Mouse (Mus musculus) lung, adult 18-20 months (tissue): Measurements from ENCODE around the gene Ccdc88a.
A peak's percentile ranks its signal among the peaks of the same experiment; 100 is the strongest.

Source experiments
- DNase-seq, 2 experiments: peaks; one replicate each; pipeline ENCODE4 v3.0.0; 2022; ENCODE audit warnings: mixed read lengths in 2 of 2

Ccdc88a gene

DNA sequence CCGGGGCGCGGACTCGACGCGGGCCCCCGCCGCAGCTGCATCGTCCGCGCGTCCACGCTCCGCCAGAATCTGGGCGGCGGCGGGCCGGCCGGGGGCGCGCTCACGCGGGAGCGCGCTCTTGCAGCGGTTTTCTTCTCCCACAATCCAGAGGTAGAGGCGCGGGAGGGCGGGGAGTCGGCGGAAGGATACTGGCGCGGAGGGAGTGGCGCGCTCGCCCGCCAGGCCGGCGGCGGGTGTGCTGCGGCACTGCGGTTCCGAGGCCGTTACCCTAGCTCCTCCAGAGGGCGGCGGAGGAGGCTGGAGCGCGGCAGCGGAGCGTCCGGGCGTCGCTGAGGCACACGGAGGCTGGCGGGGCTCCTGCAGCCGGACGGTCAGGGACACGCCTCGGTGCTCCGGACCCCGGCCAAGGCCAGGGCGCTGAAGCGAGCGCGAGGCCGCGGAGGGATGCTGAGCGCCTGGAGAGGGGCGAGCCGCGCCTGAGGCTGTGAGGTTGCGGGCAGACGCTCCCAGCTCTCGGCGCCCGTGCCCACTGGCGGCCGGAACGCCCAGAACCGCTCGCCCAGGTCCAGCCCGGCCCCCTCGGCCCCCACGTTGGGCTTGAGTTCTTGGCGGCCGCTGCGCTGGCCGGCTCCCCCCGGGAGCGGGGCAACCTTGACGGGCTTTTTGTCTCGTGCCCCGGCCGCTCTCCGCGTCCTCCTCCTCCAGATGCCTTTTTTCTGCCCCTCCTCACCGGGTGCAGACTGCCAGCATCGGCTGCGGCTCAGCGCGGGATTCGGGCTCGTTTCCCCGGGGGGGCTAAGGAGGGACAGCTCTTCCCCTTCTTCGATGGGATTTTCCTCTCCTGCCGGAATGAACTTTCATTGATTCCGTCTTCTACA lies at the start of gene Ccdc88a:
Ccdc88a (plus strand) TSS at position 263 of the 878 bp plus-strand sequence.
- DNase-seq = peak; percentile 96

DNA sequence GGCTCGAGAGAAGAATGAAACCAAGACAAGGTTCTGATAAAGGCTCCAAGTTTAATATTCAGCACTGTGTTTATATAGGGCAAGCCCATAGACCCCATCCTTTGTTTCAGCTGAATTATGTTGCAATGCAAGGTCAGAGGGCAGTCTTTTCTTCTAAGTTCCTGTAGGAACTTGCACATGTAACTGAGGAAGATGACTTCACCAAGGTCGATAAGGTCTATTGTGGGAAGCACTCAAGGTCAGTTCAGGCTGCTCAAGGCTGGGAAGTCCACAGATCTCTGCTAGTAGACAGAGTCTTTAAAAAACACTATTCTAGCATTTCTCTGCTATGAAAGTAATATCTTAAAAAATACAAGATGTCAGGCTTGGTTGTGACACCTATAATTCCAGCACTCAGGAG lies 38.0 kb upstream of the Ccdc88a start:
- DNase-seq = no peak

DNA sequence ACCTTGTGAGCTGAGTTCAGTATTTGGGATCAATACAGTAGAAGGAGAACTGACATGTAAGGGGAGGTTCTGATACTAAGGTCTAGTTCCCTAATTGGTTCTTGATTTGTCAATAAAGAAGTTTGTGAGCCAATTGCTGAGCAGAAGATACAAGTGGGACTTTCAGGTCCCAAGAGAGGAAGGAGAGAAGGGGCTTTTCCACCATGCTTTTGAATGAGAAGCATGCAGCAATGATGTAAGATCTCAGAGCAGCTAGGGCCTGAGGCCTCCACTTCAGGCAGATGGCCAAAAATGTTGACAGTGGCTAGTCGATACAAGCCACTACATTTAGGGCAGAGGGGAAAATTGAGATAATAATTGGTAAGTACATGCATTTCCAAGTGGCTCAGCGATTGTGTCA lies 32.2 kb upstream of the Ccdc88a start:
- no peak for DNase-seq

DNA sequence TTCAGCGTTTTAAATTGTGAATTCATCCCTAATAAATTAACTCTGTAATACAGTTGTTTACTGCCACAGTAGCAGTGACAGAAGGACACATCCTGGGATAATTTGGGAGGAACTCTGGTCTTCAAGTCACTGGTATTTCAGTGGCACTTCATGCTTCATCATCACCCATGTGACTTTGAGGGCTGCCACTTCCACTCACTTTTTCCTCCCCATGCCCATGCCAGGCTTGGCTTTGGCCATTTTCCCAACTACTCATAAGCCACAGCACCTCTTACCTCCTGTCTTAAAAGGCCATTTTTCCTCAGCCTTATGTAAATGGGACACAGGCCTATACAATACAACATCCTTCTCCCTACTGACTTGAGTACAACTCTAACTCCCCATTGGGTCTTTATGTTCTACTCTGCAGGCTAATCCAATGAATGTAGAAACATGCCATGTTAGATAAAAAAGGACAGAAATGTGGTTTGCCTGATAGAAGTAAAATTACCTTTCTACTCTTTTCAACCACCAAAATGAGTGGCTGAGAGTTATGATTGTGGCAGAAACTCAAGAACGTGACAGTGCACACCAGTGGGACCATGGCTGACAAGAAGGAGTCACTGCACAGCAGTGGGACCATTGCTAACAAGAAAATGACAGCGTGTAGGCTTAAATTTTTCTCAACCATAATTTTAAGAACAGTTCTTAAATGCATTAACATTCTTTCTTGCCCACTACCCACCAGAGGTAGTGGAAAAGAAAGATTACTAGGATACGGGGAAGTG lies 28.4 kb upstream of the Ccdc88a start:
- DNase-seq = no peak

DNA sequence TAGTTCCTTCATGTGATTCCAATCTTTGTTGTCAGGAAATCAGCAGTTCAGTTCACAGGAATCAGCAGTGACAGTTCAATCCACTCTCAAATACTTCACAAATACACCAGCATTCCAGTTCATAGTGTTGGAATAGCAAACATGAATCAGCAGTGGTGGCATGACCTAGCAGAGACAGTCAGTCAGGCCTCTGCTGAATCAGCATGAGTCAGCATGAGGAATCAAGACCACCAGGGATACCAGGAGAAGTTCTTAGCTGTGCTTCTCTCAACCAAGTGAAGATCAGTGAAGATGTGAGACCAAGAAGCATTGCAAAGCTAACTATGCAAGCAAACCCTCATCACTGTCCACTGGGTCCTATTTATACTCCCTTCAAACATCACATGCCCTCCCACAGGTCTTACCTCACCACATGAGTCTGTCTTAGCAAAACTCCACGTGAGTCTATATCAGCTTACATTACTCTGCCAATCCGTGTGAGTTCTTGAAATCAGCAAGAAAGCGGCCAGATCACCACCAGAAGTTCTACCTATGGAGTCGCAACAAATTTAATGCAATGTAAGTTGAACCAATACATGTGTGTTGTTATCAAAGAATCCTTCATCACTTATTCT lies 27.7 kb upstream of the Ccdc88a start:
- no peak for DNase-seq

DNA sequence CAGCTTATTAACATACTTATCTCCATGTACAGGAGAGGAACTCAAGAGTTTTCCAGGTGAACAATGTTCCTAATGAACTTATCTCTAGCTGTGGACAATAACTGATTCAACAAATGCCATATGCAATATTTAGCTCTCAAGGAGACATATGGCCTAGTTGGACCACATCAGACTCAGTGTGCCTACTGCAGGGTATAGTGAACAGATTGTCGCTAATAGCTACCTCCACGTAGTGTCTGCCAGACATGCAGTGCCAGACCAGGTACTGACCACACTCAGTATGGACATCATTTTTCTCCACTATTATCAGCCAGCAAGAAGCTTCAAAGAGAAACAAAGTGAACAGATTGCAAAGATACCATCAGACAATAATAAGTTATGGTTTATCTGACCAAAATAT lies 22.6 kb upstream of the Ccdc88a start:
- no peak for DNase-seq

DNA sequence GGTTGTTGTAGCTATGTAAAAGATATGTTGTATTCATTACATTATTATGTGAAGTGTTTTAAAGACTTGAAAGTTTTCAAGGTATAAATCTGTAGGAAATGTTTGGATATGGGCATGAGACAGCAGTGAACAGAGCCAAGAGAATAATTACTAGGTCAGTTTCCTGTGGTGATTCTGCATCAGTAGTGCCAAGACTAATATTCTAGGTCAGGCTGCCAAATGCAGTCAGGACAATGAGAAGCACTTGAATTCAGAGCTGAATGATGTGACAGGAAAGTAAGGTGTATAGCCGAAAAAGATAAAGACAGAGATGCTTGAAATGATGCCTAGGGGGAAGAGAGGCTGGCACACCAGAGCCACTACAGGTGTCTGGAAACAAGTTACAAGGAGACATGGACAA lies 21.2 kb upstream of the Ccdc88a start:
- no peak for DNase-seq

DNA sequence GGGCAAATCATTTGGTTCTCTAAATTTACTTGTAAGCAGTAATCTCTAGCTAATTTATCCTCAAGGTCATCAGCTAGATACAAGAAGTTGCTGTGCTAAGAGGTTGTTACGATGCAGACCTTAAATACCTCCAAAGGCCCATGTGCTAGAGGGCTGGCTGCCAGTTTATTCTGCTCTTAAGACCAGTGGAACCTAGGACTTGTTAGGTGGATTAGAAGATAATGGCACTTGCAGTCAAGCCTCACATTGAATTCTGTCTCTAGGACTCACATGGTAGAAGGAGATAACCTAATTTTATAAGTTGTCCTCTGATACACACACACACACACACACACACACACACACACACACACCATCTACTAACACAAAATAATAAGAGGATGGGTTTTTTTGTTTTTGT lies 5.3 kb upstream of the Ccdc88a start:
- no peak for DNase-seq

DNA sequence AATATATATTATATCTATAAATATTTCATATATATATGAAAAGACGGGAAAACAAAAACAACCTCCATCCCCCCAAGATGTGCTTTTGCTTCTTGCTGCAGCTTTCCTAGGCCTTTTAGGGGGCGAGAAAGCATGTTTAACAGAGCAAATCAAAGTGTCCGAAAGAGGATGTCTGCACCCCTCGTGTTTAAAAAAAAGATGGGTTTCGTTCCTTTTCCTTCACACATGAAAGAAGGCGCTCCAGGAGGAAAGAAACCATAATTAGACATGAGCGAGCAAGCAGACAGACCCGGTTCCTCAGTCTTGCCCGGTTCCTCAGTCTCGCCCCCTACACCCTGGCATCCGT lies 435 bp upstream of the Ccdc88a start:
- DNase-seq = no peak

DNA sequence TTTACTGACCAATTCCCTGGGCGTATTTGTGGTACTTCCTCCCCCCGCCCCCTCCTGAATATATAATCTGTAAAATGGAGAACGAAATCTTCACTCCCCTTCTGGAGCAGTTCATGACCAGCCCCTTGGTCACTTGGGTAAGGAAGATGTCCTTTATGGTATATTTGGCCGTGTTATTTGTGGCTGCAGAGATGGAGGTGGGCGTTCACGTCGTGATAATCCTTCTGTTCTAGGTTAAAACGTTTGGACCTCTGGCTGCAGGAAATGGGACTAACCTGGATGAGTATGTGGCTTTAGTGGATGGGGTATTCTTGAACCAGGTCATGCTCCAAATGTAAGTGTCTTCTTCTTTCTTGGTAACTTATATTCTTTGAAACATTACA lies 807 bp downstream of the Ccdc88a start:
- no peak for DNase-seq

DNA sequence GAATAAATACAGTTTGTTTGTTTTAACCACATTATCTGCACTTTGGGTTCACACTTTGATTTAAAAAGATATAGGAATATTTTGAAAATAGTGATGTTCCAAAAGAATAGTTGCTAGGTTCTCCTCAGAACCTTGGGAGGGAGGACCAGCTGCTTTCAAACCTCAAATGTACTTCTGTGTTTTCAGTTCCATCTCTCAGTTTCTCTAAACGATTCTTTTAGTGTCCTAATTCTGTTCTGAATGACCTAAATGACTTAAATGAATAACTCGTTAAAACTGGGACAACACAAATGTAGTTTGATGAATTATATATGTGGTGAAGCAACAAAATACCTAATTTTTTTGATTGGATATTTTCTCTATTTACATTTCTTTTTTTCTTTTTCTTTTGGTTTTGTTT lies 3.2 kb downstream of the Ccdc88a start:
- no peak for DNase-seq

DNA sequence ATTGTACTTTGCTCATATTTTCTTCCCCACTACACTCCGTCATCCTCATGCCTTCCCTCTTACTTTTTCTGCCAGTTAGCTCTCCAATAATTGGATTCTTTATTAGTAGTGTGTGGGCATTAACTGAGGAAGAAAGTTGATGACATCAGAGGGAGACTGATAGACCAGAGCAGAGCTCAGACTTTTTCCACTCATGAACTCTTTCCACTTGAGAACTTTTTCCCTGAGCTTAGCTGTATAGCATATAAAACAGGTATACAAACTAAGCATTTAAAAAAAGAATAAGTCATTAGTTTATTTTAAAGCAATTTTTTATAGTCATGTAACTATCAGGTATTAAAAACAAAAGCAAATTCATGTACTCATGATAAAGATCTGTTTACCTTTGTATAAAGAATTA lies 5.3 kb downstream of the Ccdc88a start:
- no peak for DNase-seq

DNA sequence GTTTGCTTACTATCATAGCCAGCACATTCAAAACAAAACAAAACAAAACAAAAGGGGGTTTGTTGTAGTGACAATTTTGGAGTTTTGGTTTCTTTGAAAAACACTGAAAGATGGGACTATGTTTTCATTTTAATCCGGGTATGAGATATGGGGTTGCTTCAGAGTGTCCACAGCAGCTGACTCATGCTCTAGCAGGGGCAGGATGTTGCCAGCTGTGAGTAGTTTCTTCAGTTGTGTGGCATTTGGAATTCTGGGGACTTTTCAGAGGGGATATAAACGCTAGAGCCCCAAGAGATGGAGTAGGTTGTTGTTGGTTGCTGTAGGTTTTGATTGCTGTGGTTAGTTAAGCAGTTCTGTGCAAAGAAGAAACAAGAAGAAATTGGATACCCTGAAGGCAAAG lies 10.0 kb downstream of the Ccdc88a start:
- no peak for DNase-seq

DNA sequence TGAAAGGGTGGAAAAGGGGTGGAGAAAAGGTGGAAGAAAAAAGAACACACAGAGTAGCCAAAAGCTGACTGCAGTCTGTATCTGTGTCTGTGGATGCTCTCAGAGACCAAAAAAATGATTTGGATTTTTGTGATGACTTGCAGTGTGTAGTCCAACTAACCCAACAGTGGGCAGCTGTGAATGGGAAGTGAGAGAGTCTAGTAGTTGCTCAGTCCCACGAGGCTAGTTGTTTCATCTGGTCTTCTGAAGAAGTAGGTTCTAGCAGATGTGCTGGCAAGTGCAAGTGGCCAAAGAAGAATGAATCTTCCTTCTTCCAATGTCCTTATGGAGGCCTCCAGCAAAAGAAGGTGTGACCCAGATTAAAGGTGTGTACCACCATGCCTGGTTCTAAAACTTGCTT lies 10.5 kb downstream of the Ccdc88a start:
- DNase-seq = no peak

DNA sequence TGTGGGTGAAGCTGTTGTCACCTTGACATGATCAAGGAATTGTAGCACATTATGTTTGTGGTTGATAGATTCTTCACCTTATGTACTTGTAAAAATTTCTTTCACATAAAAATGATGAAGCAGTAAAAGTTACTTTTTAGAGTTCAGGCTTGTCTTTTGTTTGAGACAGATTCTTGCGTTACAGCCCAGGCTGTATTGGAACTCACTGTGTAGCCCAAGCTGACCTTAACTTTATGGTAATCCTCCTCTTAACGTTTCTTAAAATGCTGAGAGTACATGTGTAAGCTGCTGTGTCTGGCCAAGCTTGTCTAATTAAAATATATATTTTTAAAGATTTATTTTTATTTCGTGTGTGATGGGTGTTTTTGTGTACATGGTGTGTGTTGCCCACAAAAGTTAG lies 11.2 kb downstream of the Ccdc88a start:
- DNase-seq = no peak

DNA sequence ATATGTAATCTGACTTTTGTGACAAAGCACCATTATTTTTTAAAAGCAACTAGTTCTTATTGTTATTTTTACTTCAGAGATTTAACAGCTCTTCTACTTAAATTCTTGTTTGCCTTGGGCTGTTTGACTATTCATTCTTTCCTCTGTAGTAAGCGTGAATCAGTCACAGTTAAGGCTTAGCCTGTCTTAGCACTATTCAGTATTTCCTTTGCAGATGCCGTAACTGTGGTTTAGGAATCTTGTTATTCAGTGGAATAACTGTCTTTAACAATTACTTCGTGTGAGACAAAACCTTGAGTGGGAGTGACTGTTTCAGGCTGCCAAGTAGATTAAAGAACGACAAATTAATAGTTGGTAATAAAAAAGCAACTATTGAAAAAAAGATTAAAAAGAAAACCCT lies 16.5 kb downstream of the Ccdc88a start:
- no peak for DNase-seq

DNA sequence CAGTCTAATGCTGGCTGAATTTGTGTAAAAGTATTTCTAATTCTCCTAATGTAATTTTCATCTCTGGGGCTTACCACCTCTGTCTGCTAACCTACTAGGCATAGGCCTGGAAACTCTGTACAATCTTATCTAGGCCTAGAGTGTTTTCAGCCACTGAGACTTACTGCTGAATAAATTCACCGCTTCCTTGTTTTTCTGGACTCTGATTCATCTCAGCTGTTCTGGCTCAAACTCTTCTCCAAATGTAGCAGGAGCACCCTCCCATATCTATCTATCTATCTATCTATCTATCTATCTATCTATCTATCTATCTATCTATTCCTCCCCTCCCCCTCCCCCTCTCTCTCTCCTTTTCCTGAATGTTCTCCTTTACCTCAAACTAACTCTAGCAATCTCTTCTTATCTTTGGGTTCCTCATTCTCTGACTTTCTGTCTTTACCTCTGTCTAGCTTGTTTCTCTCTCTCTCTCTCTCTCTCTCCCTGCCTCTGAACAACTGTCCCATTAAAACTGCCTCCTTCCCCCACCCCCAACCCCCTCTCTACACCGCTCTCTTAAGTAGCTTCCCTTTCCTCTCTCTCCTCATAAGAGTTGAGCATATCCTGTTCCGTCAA lies 21.8 kb downstream of the Ccdc88a start:
- DNase-seq = no peak

DNA sequence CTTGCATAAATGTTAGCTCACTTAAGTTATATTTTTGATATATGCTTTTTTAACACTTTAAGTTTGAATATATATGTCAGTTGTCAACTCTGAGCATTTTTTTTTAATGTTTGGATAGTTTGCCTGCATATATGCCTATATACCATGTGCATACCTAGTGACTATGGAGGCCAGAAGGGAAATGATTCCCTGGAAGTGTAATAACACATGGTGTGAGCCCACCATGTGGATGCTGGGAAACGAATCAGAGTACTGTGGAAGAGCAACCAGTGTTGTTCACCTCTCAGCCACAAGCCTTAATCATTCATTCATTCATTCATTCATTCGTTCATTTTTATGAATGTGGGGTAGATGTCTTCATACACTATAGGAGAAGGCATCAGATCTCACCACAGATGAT lies 26.9 kb downstream of the Ccdc88a start:
- DNase-seq = no peak

DNA sequence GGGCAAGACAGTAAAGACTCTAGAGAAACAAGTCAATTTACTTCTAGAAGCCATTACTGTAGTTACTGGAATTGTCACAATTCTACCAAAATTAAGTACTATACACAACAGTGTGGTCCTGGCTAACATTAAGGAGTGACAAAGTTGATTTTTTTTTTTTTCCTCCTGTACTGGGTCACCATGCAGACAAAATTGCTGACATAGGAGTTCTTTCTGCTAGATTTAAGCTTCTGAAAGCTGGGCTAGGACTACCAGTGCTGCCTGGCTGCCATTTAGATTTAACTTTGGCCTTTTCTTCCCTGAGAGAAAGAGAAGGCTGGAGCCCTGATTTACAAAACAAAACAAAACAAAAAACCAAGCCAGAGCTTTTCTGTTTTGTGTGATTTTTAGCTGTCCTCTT lies 32.8 kb downstream of the Ccdc88a start:
- no peak for DNase-seq

DNA sequence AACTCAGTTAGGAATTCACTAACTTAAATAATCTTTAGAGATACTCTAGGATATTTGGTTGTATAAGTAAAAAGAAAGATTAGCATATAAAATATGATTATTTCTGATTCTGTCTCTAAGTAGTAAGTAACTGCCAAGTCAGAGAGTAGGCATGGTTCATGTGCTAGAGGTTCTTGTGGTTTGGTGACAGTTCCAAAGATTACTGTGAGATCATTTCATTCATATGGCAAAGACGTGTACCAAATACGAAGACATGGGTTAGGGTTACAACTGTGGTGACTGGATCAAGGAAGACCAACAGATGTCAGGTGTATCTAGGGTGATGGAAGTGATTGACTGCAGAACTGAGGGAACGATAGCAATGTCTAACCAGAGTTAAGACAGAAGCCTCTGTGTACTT lies 50.0 kb downstream of the Ccdc88a start:
- DNase-seq = no peak

DNA sequence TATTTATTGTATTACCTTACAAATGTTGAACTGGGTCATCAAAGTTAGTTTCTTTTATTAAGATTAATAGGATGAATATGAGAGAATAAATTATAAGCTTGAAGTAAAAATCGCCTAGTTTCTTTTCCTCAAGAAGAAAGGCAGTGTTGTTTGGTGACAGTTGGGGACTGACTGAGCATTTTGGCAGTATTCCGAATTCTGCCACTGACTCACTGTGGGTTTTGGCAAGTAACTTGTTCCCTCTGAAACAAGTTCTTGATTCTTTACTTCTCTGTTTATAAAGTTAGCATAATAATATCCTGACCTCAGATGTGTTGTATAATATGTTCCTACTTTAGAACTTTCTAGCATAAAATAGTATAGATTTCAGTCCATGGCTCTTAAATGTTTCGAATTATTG lies 55.3 kb downstream of the Ccdc88a start:
- DNase-seq = peak; percentile 7 to 10

DNA sequence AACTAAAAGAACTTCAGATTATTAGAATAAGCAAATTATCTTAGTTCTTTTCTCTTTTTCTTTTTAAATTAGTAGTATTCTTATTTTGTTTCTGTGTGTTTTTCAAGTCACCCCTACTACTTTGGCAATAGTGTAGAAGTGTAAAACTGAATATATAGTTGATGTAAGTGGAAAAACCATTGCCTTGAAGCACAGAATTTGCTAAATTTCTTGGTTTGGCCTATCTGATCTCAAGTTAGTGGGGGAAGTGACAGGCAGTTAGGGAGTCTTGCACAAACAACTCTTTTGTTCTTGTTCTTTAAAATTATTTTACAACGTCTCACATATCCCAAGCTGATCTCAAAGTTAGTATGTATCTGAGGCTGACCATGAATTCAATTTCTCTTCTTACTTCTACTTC lies 57.6 kb downstream of the Ccdc88a start:
- no peak for DNase-seq

DNA sequence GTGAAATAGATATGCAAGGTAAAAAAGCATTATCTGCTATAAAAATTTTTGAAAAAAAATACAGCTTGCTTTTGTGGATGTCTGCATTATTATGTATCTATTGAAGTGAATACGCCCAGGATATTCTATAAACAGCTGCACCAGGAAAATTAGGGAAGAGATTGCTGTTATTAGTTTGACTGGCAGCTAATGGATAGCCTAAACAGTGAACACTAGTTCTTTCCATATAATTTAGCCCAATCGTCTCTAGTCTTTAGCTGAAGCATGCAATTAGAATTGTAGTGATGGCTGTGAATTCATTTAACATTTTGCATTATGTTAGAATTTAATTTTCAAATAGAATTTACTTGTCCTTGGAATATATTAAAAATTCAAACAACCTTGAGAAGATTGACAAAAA lies 75.3 kb downstream of the Ccdc88a start:
- DNase-seq = no peak

DNA sequence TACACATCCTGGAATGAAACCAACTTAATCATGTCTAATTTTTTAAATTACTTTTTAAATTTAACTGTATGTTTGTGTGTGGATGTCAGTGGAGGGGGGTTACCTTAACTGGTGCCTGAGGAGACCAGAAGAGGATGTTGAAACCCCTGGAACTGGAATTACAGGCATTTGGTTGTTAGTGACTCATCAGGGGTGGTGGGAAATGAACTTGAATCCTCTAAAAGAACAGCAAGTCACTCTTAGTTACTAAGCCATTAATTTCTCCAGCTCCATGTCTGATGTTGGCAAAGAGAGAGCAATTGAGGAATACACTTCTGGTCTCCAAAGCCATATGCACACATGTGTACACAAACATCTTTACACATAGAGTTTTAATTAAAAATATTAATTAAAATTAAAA lies 101.2 kb downstream of the Ccdc88a start:
- no peak for DNase-seq
